Mouse (Mus musculus) limb, embryonic 11.5 days (tissue): Measurements from ENCODE around the gene Grsf1. TPM values are rescaled to one million over a fixed set of nuclear protein-coding genes. Genes with fewer than 3 reads are reported as not detected.

ENCODE experiments used
- ATAC-seq: fragments of 200-750 bp; cut with Nextera tagmentation; 2 replicates; pipeline ENCODE4 v1.8.0; 2017; ENCODE audit warnings: low read depth; ENCODE audit not compliant: insufficient number of reproducible peaks, low FRiP score, low TSS enrichment
- DNase-seq: peaks from one replicate; pipeline ENCODE4 v3.0.0-alpha.2; 2015; ENCODE audit warnings: low spot score
- H3K27ac ChIP-seq: fragments of 300-500 bp; sonication (generic); replicated peaks from 2 replicates; pipeline ENCODE4 v1.5.1; 2014; ENCODE audit warnings: low read depth, mild to moderate bottlenecking, low read length
- H3K27me3 ChIP-seq: fragments of 300-500 bp; sonication (generic); 2 replicates; pipeline ENCODE4 v1.6.1; 2014; ENCODE audit warnings: mild to moderate bottlenecking, low read length, mixed read lengths; ENCODE audit not compliant: control insufficient read depth, insufficient read depth
- H3K36me3 ChIP-seq: fragments of 300-500 bp; sonication (generic); 2 replicates; pipeline ENCODE4 v1.6.1; 2014; ENCODE audit warnings: mild to moderate bottlenecking, low read length, moderate library complexity, mixed read lengths; ENCODE audit not compliant: control insufficient read depth, insufficient read depth
- H3K4me1 ChIP-seq: fragments of 300-500 bp; sonication (generic); 2 replicates; pipeline ENCODE4 v1.6.1; 2014; ENCODE audit warnings: low read length, mixed read lengths; ENCODE audit not compliant: control insufficient read depth, insufficient read depth
- H3K4me2 ChIP-seq: fragments of 300-500 bp; sonication (generic); 2 replicates; pipeline ENCODE4 v1.6.1; 2014; ENCODE audit warnings: low read depth, mild to moderate bottlenecking, moderate library complexity; ENCODE audit not compliant: severe bottlenecking
- H3K4me3 ChIP-seq: fragments of 300-500 bp; sonication (generic); 2 replicates; pipeline ENCODE4 v1.5.1; 2014; ENCODE audit warnings: low read depth, low read length
- H3K9ac ChIP-seq: fragments of 300-500 bp; sonication (generic); 2 replicates; pipeline ENCODE4 v1.6.1; 2014; ENCODE audit warnings: mild to moderate bottlenecking, low read length
- H3K9me3 ChIP-seq: fragments of 300-500 bp; sonication (generic); 2 replicates; pipeline ENCODE4 v1.6.1; 2016; ENCODE audit warnings: low read length; ENCODE audit not compliant: control insufficient read depth
- WGBS: fragments of 180-500 bp; shearing (Covaris S2); extraction: QIAGEN DNeasy Blood & Tissue Kit; methylation state at CpG from one replicate; pipeline ENCODE4 v1.1.7; 2014; 5-methylcytosine and 5-hydroxymethylcytosine counted together
- polyA plus RNA-seq: library from polyadenylated mRNA; unstranded; fragments of >200 nt; fragmentation: Nextera tagmentation; extraction: Ambion mirVana; gene quantifications from 2 replicates; pipeline ENCODE4 v1.2.1, GENCODE M21; 2014

Grsf1 gene
- polyA plus RNA-seq, 1 experiment from 2014 or later, result 74.7 TPM

DNA sequence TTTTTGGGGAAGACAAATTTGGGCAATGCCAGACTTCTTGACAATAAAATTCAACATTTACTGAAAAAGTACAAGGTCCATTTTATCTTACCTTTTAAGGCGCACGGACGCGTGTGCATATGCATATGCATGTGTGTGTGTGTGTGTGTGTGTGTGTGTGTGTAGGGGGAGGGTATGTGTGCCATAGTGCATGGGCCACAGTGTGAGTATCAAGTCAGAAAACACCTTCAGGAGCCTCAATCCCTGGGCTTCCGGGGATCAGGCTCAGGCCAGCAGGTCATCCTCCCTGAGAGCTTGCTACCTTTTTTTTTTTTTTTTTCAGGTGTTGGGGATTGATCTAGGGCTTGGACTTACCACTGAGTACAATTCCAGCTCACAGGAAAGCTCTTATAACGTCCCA, 36.4 kb upstream of the Grsf1 start:
- Histone ChIP-seq H3K4me3 (no peak overlapping the region), H3K27me3 (no peaks in the 10 kb centered on the region), H3K9ac (no peak overlapping the region), H3K4me1 (no peaks in the 10 kb centered on the region), H3K4me2 (no peak overlapping the region), H3K9me3 (no peaks in the 10 kb centered on the region), H3K27ac (no peak overlapping the region), H3K36me3 (no peaks in the 10 kb centered on the region)
- WGBS, result 79% methylated on average over 6 of the region's 6 CpGs
- no peak for DNase-seq
- no peak for ATAC-seq

DNA sequence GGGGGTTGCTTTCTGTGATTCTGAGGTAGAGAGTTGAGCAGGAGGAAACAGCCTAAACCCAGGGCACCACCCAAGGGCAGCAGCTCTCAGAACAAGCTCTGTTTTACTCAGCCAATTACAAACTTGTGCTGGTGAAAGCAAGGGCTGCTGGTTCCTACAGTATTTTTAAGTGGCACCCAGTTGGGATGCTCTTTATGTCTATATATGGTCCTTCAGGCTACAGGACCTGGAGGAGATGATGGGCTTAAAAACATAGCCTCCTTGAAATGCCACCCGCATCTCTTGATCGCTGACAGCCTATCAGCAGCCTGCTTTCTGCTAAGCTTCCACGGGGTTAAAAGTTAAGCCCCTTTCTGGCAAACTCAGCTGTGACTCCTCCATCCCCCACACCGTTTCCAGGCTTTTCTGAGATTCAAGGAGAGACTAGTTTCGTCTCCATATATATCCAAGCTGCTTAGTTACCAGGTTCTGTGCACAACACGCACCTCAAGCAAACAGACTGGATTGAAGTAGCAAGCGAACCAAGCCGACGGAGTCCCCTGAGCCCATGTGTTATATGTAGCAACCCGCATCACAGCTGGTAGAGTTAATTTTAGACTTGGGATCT, 35.8 kb upstream of the Grsf1 start:
- Histone ChIP-seq H3K4me3 (no peak overlapping the region), H3K9ac (no peak overlapping the region), H3K4me2 (no peak overlapping the region), H3K36me3 (no peaks in the 10 kb centered on the region), H3K4me1 (no peaks in the 10 kb centered on the region), H3K27me3 (no peaks in the 10 kb centered on the region), H3K27ac (no peak overlapping the region), H3K9me3 (no peaks in the 10 kb centered on the region)
- DNase-seq (peak; percentile 38), ATAC-seq (peak; percentile 55; the same call in 1 of the 2 replicates)
- WGBS, result 35% methylated on average over 10 of the region's 10 CpGs

DNA sequence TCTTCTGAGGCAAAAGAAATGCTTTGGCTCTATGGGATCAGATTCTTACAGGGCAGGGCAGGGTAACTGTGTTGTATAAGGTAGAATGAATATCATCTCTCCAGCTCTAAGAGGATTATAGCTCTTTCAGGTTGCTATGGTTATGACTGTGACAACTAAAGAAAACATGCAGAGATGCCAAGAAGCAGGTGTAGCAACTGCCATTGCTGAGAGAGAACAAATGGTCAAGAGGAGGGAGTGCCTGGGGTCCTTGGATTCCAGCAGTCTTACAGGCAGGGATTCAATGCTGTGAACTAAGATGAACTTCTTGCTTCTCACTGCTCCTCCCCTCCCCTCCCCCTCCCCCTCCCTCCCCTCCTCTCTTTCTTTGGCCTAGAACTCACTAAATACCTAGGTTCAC, 35.2 kb upstream of the Grsf1 start:
- Histone ChIP-seq H3K9me3 (no peaks in the 10 kb centered on the region), H3K9ac (no peak overlapping the region), H3K27ac (no peak overlapping the region), H3K4me1 (no peaks in the 10 kb centered on the region), H3K27me3 (no peaks in the 10 kb centered on the region), H3K4me3 (no peak overlapping the region), H3K36me3 (no peaks in the 10 kb centered on the region), H3K4me2 (no peak overlapping the region)
- peak; percentile 45; the same call in 1 of the 2 replicates for ATAC-seq
- no peak for DNase-seq

DNA sequence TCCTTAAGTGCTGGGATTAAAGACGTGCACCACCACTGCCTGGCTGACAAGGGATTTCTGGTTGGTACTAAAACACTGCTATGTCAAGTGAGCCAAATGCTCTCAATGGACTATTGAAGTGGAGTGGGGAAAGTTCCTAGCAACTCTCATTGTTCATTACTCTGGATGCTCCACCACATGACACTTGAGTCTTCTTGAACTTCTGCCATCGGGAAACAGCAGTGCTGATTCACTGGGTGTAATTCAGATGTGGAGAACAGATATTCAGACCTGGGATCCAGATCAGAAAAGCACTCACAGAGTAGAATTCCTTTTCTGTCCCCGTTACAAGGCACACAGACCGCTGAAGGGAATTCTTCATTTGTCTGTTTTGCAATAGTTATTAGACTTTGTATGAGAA, 27.6 kb upstream of the Grsf1 start:
- WGBS, result 82% methylated on average over 4 of the region's 4 CpGs
- no peak for DNase-seq
- Histone ChIP-seq H3K9me3 (no peaks in the 10 kb centered on the region), H3K36me3 (no peaks in the 10 kb centered on the region), H3K27me3 (no peaks in the 10 kb centered on the region), H3K4me3 (no peak overlapping the region), H3K9ac (no peak overlapping the region), H3K4me1 (no peaks in the 10 kb centered on the region), H3K4me2 (no peak overlapping the region), H3K27ac (no peak overlapping the region)
- ATAC-seq, result no peak

DNA sequence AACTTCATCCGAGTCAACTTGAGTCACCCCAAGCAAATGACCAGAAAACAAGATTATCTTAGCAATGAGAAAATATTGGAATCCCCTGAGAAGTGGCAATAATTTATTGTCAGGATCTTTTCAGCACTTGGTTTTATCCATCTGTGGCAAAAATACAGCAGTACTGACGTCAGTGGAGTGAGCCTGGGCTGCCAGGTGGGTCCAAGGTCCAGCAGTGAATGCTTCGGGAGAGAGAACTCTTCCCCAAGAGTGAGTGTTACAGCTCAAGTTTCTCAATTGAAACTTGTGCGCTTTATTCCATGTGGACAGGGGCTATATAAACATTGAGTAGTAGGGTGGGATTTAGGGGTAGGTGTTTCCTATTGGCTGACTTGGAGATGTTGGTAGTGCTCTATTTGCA, 26.1 kb upstream of the Grsf1 start:
- DNase-seq, result no peak
- Histone ChIP-seq H3K9ac (no peak overlapping the region), H3K4me3 (no peak overlapping the region), H3K27me3 (no peaks in the 10 kb centered on the region), H3K4me1 (no peaks in the 10 kb centered on the region), H3K36me3 (no peaks in the 10 kb centered on the region), H3K27ac (no peak overlapping the region), H3K4me2 (no peak overlapping the region), H3K9me3 (no peaks in the 10 kb centered on the region)
- ATAC-seq, result no peak
- WGBS, result 84% methylated on average over 4 of the region's 4 CpGs

DNA sequence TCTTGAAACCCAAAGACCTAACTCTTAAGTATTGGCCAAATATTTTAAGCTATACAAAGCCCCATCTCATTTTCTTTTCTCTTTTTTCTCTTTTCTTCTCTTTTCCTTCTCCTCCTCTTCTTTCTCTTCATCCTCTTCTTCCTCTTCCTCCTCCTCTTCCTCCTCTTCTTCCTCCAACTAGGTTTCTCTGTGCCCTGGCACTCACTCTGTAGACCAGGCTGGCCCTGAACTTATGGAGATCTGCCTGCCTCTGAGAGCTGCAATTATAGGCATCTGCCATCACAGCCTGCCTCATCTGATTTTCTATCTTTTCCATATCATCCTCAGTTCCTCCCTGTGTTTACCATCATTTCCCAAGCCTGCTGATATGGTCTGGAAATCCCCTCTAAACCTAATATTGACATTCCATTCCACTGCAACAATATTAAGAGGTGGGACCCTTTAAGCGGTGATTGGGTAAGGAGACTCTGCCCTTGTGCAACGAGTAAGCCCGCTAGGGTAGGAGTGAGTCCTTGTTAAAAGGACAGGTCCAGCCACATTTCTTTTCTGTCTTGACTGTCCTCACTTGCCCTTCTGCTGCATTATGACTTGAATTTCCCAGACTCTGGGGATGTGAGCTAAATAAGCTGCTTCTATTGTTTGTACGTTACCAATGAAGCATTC, 23.4 kb upstream of the Grsf1 start:
- WGBS, result 80% methylated on average over 4 of the region's 4 CpGs
- Histone ChIP-seq H3K9me3 (no peaks in the 10 kb centered on the region), H3K4me1 (no peaks in the 10 kb centered on the region), H3K27me3 (no peaks in the 10 kb centered on the region), H3K27ac (no peak overlapping the region), H3K9ac (no peak overlapping the region), H3K36me3 (no peaks in the 10 kb centered on the region), H3K4me3 (no peak overlapping the region), H3K4me2 (no peak overlapping the region)
- DNase-seq (no peak), ATAC-seq (no peak)

DNA sequence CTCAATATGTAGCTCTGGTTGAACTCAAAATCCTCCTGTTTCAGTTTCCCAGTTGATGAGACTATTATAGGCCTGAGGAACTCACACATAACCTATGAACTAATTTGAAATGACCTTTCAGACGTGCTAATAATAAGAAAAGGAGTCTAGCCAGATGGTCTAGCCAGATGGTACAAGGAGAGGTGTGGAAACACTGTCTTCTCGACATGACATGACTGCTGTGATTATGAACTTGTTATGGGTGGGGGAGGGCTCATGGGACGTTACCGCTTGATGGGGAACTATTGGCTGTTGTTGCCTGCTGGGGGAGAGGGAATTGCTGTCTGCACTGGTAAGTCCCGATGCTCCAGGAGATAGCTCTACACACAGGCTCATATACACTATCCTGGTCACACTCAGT, 21.3 kb upstream of the Grsf1 start:
- no peaks in the 10 kb centered on the region for H3K9me3 ChIP-seq
- no peaks in the 10 kb centered on the region for H3K4me1 ChIP-seq
- ATAC-seq (no peak), DNase-seq (no peak)
- no peak overlapping the region for H3K4me2 ChIP-seq
- H3K9ac ChIP-seq, result no peak overlapping the region
- no peak overlapping the region for H3K27ac ChIP-seq
- H3K36me3 ChIP-seq, result no peaks in the 10 kb centered on the region
- 78% methylated on average over 5 of the region's 5 CpGs for WGBS
- H3K27me3 ChIP-seq, result no peaks in the 10 kb centered on the region
- no peak overlapping the region for H3K4me3 ChIP-seq

DNA sequence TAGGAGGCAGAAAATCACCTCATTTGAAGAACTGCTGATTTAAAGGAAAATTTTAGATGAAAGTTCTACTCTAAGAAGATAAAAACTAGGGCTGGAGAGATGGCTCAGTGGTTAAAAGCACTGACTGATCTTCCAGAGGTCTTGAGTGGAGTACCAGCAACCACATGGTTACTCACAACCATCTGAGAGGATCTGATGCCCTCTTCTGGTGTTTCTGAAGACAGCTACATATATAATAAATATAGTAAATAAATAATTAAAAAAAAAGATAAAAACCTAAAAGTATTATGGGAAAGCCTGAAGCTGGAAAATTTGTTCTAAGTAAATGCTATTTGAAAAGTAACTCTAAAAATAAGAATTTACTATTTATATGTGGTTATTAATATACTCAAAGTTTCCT, 17.1 kb upstream of the Grsf1 start:
- no peaks in the 10 kb centered on the region for H3K36me3 ChIP-seq
- no peak overlapping the region for H3K27ac ChIP-seq
- H3K27me3 ChIP-seq, result no peaks in the 10 kb centered on the region
- ATAC-seq (no peak), DNase-seq (no peak)
- H3K9me3 ChIP-seq, result no peaks in the 10 kb centered on the region
- H3K4me2 ChIP-seq, result no peak overlapping the region
- no peak overlapping the region for H3K4me3 ChIP-seq
- H3K9ac ChIP-seq, result no peak overlapping the region
- no peaks in the 10 kb centered on the region for H3K4me1 ChIP-seq

DNA sequence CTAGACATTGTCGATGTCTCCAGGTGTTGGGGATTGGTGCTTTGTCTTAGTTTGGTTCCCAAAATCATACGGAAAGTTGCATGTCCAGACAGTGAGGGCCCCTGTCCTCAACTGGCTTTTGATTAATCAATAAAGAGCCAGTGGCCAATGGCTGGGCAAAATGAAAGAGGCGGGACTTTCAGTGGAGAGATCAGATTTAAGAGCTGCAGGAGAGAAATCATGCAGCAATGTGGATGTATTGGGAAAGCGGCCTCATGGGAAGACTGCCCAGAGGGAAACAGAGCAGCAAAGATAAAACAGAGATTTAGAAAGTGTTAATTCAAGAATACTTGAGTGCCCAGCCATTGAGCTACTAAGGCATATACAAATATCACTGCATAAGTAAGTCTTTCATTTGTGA, 16.6 kb upstream of the Grsf1 start:
- H3K27ac ChIP-seq, result no peak overlapping the region
- H3K4me2 ChIP-seq, result no peak overlapping the region
- 91% methylated on average over 4 of the region's 4 CpGs for WGBS
- H3K4me3 ChIP-seq, result no peak overlapping the region
- no peaks in the 10 kb centered on the region for H3K36me3 ChIP-seq
- H3K9ac ChIP-seq, result no peak overlapping the region
- H3K9me3 ChIP-seq, result no peaks in the 10 kb centered on the region
- DNase-seq, result no peak
- H3K4me1 ChIP-seq, result no peaks in the 10 kb centered on the region
- ATAC-seq, result no peak
- no peaks in the 10 kb centered on the region for H3K27me3 ChIP-seq
